Mouse (Mus musculus) spleen, embryonic (tissue): ENCODE results near the gene Eya2.

Experiments
- CTCF ChIA-PET: fragments of 350-600 bp; sonication (Branson Sonifier 250); formaldehyde crosslinking; loops from one replicate; lab custom pipeline; 2022; lab: Charles Lee

Gene Eya2

GRCm38 (mm10) chr2:165815103-165815880, 220.5 kb downstream of the Eya2 start:
- CTCF ChIA-PET: no interaction called here

GRCm38 (mm10) chr2:165817437-165817836, 222.6 kb downstream of the Eya2 start:
- CTCF ChIA-PET: no interaction called here

- CTCF ChIA-PET: interaction anchor here (0.7 kb wide), 3 partner anchors 92 to 251 kb away, joined by 3 to 4 read pairs (median 4); no protein-coding TSS in a partner anchor
These were observed 223.7 kb downstream of the Eya2 start for GRCm38 (mm10) chr2:165818570-165818969.

GRCm38 (mm10) chr2:165818985-165819948, 224.4 kb downstream of the Eya2 start:
- CTCF ChIA-PET: interaction anchor here (0.6 to 0.7 kb wide), 3 partner anchors 92 to 184 kb away, joined by 3 to 4 read pairs (median 3); no protein-coding TSS in a partner anchor

GRCm38 (mm10) chr2:165820073-165820472, 225.2 kb downstream of the Eya2 start:
- CTCF ChIA-PET: interaction anchor here (0.6 kb wide), 1 partner anchor 184 kb away, joined by 3 read pairs; no protein-coding TSS in a partner anchor

GRCm38 (mm10) chr2:165820504-165821095, 225.8 kb downstream of the Eya2 start:
- CTCF ChIA-PET: no interaction called here
